Mouse (Mus musculus) limb, embryonic 14.5 days (tissue): ENCODE data around the gene Olfr1174-ps. TPM values are rescaled to one million over a fixed set of nuclear protein-coding genes. Genes with fewer than 3 reads are reported as not detected.

Source experiments
- ATAC-seq: fragments of 200-750 bp; cut with Nextera tagmentation; 2 replicates; pipeline ENCODE4 v1.8.0; 2017; ENCODE audit warnings: low read depth, moderate number of reproducible peaks, moderate TSS enrichment; ENCODE audit not compliant: low FRiP score
- DNase-seq: peaks from one replicate; pipeline ENCODE4 v3.0.0-alpha.2; 2015; ENCODE audit warnings: low spot score
- H3K27ac ChIP-seq: fragments of 300-500 bp; sonication (generic); replicated peaks from 2 replicates; pipeline ENCODE4 v1.5.1; 2014; ENCODE audit warnings: low read depth, mild to moderate bottlenecking, low read length, moderate library complexity, mixed read lengths
- H3K27me3 ChIP-seq: fragments of 300-500 bp; sonication (generic); 2 replicates; pipeline ENCODE4 v1.6.1; 2014; ENCODE audit warnings: low read length, mixed read lengths; ENCODE audit not compliant: control insufficient read depth, insufficient read depth
- H3K36me3 ChIP-seq: fragments of 300-500 bp; sonication (generic); 2 replicates; pipeline ENCODE4 v1.6.1; 2014; ENCODE audit warnings: mild to moderate bottlenecking, low read length, moderate library complexity, mixed read lengths; ENCODE audit not compliant: control insufficient read depth, insufficient read depth
- H3K4me1 ChIP-seq: fragments of 300-500 bp; sonication (generic); 2 replicates; pipeline ENCODE4 v1.6.1; 2014; ENCODE audit warnings: antibody characterized with exemption, low read length, mixed read lengths; ENCODE audit not compliant: control insufficient read depth, insufficient read depth
- H3K4me2 ChIP-seq: fragments of 300-500 bp; sonication (generic); replicated peaks from 2 replicates; pipeline ENCODE4 v1.6.1; 2014; ENCODE audit warnings: low read depth, mild to moderate bottlenecking, low read length, moderate library complexity; ENCODE audit not compliant: severe bottlenecking
- H3K4me3 ChIP-seq: fragments of 300-500 bp; sonication (generic); replicated peaks from 2 replicates; pipeline ENCODE4 v1.5.1; 2014; ENCODE audit warnings: low read length
- H3K9ac ChIP-seq: fragments of 300-500 bp; sonication (generic); 2 replicates; pipeline ENCODE4 v1.6.1; 2014; ENCODE audit warnings: mild to moderate bottlenecking, low read depth, low read length, moderate library complexity; ENCODE audit not compliant: severe bottlenecking
- H3K9me3 ChIP-seq: fragments of 300-500 bp; sonication (generic); 2 replicates; pipeline ENCODE4 v1.6.1; 2016; ENCODE audit warnings: low read length; ENCODE audit not compliant: control insufficient read depth
- POLR2A ChIP-seq: fragments of 200-500 bp; IDR thresholded peaks from 2 replicates; pipeline ENCODE4 v1.8.0; 2012; ENCODE audit warnings: inconsistent platforms, mild to moderate bottlenecking, moderate library complexity, borderline replicate concordance; ENCODE audit not compliant: insufficient read depth, insufficient read length; ENCODE audit errors: extremely low read depth
- polyA plus RNA-seq, 2 experiments: library from polyadenylated mRNA; depleted of rRNA in 1 of 2; stranded (reverse) in 1 of 2; unstranded in 1 of 2; fragments of >200 nt; fragmentation: Nextera tagmentation in 1 of 2; extraction: Ambion mirVana in 1 of 2; gene quantifications; 2 replicates each; pipeline versions ENCODE4 v1.2.1 to v1.2.3; 2012 to 2014

The Olfr1174-ps gene
- polyA plus RNA-seq, 2 experiments = not detected

- Histone ChIP-seq H3K9ac (no peak within 1 kb of the TSS), H3K27me3 (no peaks in the 10 kb centered on the region), H3K4me1 (no peaks in the 10 kb centered on the region), H3K27ac (no peak within 1 kb of the TSS), H3K4me2 (no peak within 1 kb of the TSS), H3K36me3 (no peaks in the 10 kb centered on the region), H3K9me3 (no peaks in the 10 kb centered on the region), H3K4me3 (no peak within 1 kb of the TSS)
- no peak for TF ChIP-seq POLR2A
- no peak for DNase-seq
- no peak for ATAC-seq
These were observed 35.2 kb downstream of the Olfr1174-ps start, which contains the start of gene Olfr1173 for GRCm38 (mm10) chr2:88279775-88280174. Olfr1173 (minus strand) TSS chr2:88279875.

Other genes starting within 250 kb of the Olfr1174-ps start
- not detected in 2 replicates for gene Olfr1163, start 243.3 kb downstream of the Olfr1174-ps start, polyA plus RNA-seq (2012; rRNA removed)
- not detected in 2 replicates for gene Olfr1163, start 243.3 kb downstream of the Olfr1174-ps start, polyA plus RNA-seq (2014; fragmentation: Nextera tagmentation; extraction: Ambion mirVana)
- not detected in 2 replicates for gene Olfr1164, start 221.2 kb downstream of the Olfr1174-ps start, polyA plus RNA-seq (2012; rRNA removed)
- gene Olfr1164, start 221.2 kb downstream of the Olfr1174-ps start, polyA plus RNA-seq (2014; fragmentation: Nextera tagmentation; extraction: Ambion mirVana) = not detected in 2 replicates
- gene Olfr1166, start 186.9 kb downstream of the Olfr1174-ps start, polyA plus RNA-seq (2012; rRNA removed) = not detected in 2 replicates
- gene Olfr1166, start 186.9 kb downstream of the Olfr1174-ps start, polyA plus RNA-seq (2014; fragmentation: Nextera tagmentation; extraction: Ambion mirVana) = not detected in 2 replicates
- not detected in 2 replicates for gene Olfr1167, start 159.9 kb downstream of the Olfr1174-ps start, polyA plus RNA-seq (2012; rRNA removed)
- not detected in 2 replicates for gene Olfr1167, start 159.9 kb downstream of the Olfr1174-ps start, polyA plus RNA-seq (2014; fragmentation: Nextera tagmentation; extraction: Ambion mirVana)
- not detected in 2 replicates for gene Olfr1168, start 133.3 kb downstream of the Olfr1174-ps start, polyA plus RNA-seq (2012; rRNA removed)
- gene Olfr1168, start 133.3 kb downstream of the Olfr1174-ps start, polyA plus RNA-seq (2014; fragmentation: Nextera tagmentation; extraction: Ambion mirVana) = not detected in 2 replicates
- not detected in 2 replicates for gene Olfr1170, start 86.8 kb downstream of the Olfr1174-ps start, polyA plus RNA-seq (2012; rRNA removed)
- not detected in 2 replicates for gene Olfr1170, start 86.8 kb downstream of the Olfr1174-ps start, polyA plus RNA-seq (2014; fragmentation: Nextera tagmentation; extraction: Ambion mirVana)
- gene Olfr1173, start 35.3 kb downstream of the Olfr1174-ps start, polyA plus RNA-seq (2012; rRNA removed) = not detected in 2 replicates
- gene Olfr1173, start 35.3 kb downstream of the Olfr1174-ps start, polyA plus RNA-seq (2014; fragmentation: Nextera tagmentation; extraction: Ambion mirVana) = not detected in 2 replicates
- not detected in 2 replicates for gene Olfr1175-ps, start 12.1 kb upstream of the Olfr1174-ps start, polyA plus RNA-seq (2012; rRNA removed)
- gene Olfr1175-ps, start 12.1 kb upstream of the Olfr1174-ps start, polyA plus RNA-seq (2014; fragmentation: Nextera tagmentation; extraction: Ambion mirVana) = not detected in 2 replicates
- not detected in 2 replicates for gene Olfr1176, start 21.6 kb upstream of the Olfr1174-ps start, polyA plus RNA-seq (2012; rRNA removed)
- gene Olfr1176, start 21.6 kb upstream of the Olfr1174-ps start, polyA plus RNA-seq (2014; fragmentation: Nextera tagmentation; extraction: Ambion mirVana) = not detected in 2 replicates
- not detected in 2 replicates for gene Olfr1177-ps, start 31.4 kb upstream of the Olfr1174-ps start, polyA plus RNA-seq (2012; rRNA removed)
- gene Olfr1177-ps, start 31.4 kb upstream of the Olfr1174-ps start, polyA plus RNA-seq (2014; fragmentation: Nextera tagmentation; extraction: Ambion mirVana) = not detected in 2 replicates
- gene Olfr1178, start 71.9 kb upstream of the Olfr1174-ps start, polyA plus RNA-seq (2012; rRNA removed) = 0.08 TPM in 1 of 2 replicates, not detected in the other
- gene Olfr1178, start 71.9 kb upstream of the Olfr1174-ps start, polyA plus RNA-seq (2014; fragmentation: Nextera tagmentation; extraction: Ambion mirVana) = not detected in 2 replicates
- gene Olfr1179, start 91.3 kb upstream of the Olfr1174-ps start, polyA plus RNA-seq (2012; rRNA removed) = not detected in 2 replicates
- not detected in 2 replicates for gene Olfr1179, start 91.3 kb upstream of the Olfr1174-ps start, polyA plus RNA-seq (2014; fragmentation: Nextera tagmentation; extraction: Ambion mirVana)
- gene Olfr1180, start 104.0 kb upstream of the Olfr1174-ps start, polyA plus RNA-seq (2012; rRNA removed) = not detected in 2 replicates
- gene Olfr1180, start 104.0 kb upstream of the Olfr1174-ps start, polyA plus RNA-seq (2014; fragmentation: Nextera tagmentation; extraction: Ambion mirVana) = not detected in 2 replicates
- not detected in 2 replicates for gene Olfr1181, start 111.0 kb upstream of the Olfr1174-ps start, polyA plus RNA-seq (2012; rRNA removed)
- gene Olfr1181, start 111.0 kb upstream of the Olfr1174-ps start, polyA plus RNA-seq (2014; fragmentation: Nextera tagmentation; extraction: Ambion mirVana) = not detected in 2 replicates
- gene Gm13757, start 134.0 kb upstream of the Olfr1174-ps start, polyA plus RNA-seq (2012; rRNA removed) = not detected in 2 replicates
- not detected in 2 replicates for gene Gm13757, start 134.0 kb upstream of the Olfr1174-ps start, polyA plus RNA-seq (2014; fragmentation: Nextera tagmentation; extraction: Ambion mirVana)
- gene Olfr1183, start 139.7 kb upstream of the Olfr1174-ps start, polyA plus RNA-seq (2012; rRNA removed) = not detected in 2 replicates
- gene Olfr1183, start 139.7 kb upstream of the Olfr1174-ps start, polyA plus RNA-seq (2014; fragmentation: Nextera tagmentation; extraction: Ambion mirVana) = not detected in 2 replicates
- gene Olfr1184, start 168.5 kb upstream of the Olfr1174-ps start, polyA plus RNA-seq (2012; rRNA removed) = not detected in 2 replicates
- gene Olfr1184, start 168.5 kb upstream of the Olfr1174-ps start, polyA plus RNA-seq (2014; fragmentation: Nextera tagmentation; extraction: Ambion mirVana) = not detected in 2 replicates
- gene Olfr1185-ps1, start 178.2 kb upstream of the Olfr1174-ps start, polyA plus RNA-seq (2012; rRNA removed) = not detected in 2 replicates
- gene Olfr1185-ps1, start 178.2 kb upstream of the Olfr1174-ps start, polyA plus RNA-seq (2014; fragmentation: Nextera tagmentation; extraction: Ambion mirVana) = not detected in 2 replicates
- not detected in 2 replicates for gene Olfr1186, start 203.4 kb upstream of the Olfr1174-ps start, polyA plus RNA-seq (2012; rRNA removed)
- gene Olfr1186, start 203.4 kb upstream of the Olfr1174-ps start, polyA plus RNA-seq (2014; fragmentation: Nextera tagmentation; extraction: Ambion mirVana) = not detected in 2 replicates
- gene Olfr1188, start 241.8 kb upstream of the Olfr1174-ps start, polyA plus RNA-seq (2012; rRNA removed) = not detected in 2 replicates
- not detected in 2 replicates for gene Olfr1188, start 241.8 kb upstream of the Olfr1174-ps start, polyA plus RNA-seq (2014; fragmentation: Nextera tagmentation; extraction: Ambion mirVana)